Comparison of ENCODE assay signal across 9 mouse cellular contexts in the genomic region with DNA sequence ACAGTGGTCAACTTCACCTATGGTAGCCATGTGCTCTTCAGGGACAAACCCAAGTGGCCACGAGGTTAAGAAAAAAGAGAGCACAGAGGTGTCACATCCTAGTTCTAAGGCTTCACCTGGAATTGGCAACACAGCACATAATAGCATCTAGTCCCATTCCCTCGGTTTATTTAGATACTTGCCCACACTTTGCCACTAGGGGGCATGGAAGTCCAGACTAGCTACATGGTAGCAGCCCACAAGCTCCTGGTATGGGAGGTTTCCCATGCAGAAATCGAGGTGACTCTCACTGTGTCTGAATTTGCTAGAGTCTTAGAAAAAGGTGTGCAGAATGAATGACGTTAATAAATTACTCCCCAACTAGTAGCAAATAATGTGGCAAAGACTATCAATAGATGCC. TPM values are rescaled to one million over a fixed set of nuclear protein-coding genes. Genes with fewer than 3 reads are reported as not detected.
DNase-seq lines count a peak whose midpoint lies in the region; ATAC-seq and TF ChIP-seq lines count a peak whose summit lies in the region.
"Had no signal": no experiment of that assay in that cellular context is flagged by ENCODE, and none has a peak within 500 bp of the region (broad histone marks: within the 10 kb centered on the region; RNA-seq: fewer than 3 reads in every experiment).

No protein-coding gene starts in this region.

- WGBS in midbrain, embryonic 11.5 days = 28% methylated on average over 4 of the region's 4 CpGs

- no peak overlapping the region for H3K27ac ChIP-seq in gastrocnemius, adult 2 months
- H3K27ac ChIP-seq in midbrain, embryonic 11.5 days (ENCODE audit: low read depth, low read length) = no peak overlapping the region

- no peaks in the 10 kb centered on the region for H3K4me1 ChIP-seq in midbrain, embryonic 11.5 days (ENCODE audit: control insufficient read depth, insufficient read depth, low read length)

- H3K4me2 ChIP-seq in midbrain, embryonic 11.5 days = no peak overlapping the region

- H3K36me3 ChIP-seq in midbrain, embryonic 11.5 days (ENCODE audit: control insufficient read depth, insufficient read depth, low read length) = no peaks in the 10 kb centered on the region

- no peaks in the 10 kb centered on the region for H3K9me3 ChIP-seq in midbrain, embryonic 11.5 days (ENCODE audit: control insufficient read depth, low read length)

- no peak overlapping the region for H3K4me3 ChIP-seq in gastrocnemius, adult 2 months
- no peak overlapping the region for H3K4me3 ChIP-seq in midbrain, embryonic 11.5 days (ENCODE audit: low read depth, low read length)
- H3K4me3 ChIP-seq: myocyte had no signal

- H3K27me3 ChIP-seq in midbrain, embryonic 11.5 days (ENCODE audit: control insufficient read depth, insufficient read depth, low read length) = no peaks in the 10 kb centered on the region

- ATAC-seq in midbrain, embryonic 11.5 days (ENCODE audit: low FRiP score) = no peak

- peak; percentile 74 for TF ChIP-seq CTCF in gastrocnemius, adult 2 months (IDR thresholded peaks at IDR 0.05)

- DNase-seq in urinary bladder, postnatal 14 days (ENCODE audit: low spot score) = peak; percentile 79
- no peak for DNase-seq in urinary bladder, adult 2 months (ENCODE audit: low spot score)
- DNase-seq in cerebellum, postnatal 36 days = peak; percentile 67 to 77
- peak; percentile 60 for DNase-seq in gastrocnemius, adult 2 months
- peak; percentile 64 for DNase-seq in kidney, adult 11 months
- peak; percentile 53 to 62 for DNase-seq in left cerebral cortex, postnatal 36 days (ENCODE audit: low spot score in 2 of 2)
- DNase-seq in midbrain, embryonic 11.5 days (ENCODE audit: low spot score, missing footprints) = peak; percentile 92
- peak; percentile 54 to 75 for DNase-seq in spleen, postnatal 4 days (ENCODE audit: low spot score in 2 of 2)

- no peak overlapping the region for H3K9ac ChIP-seq in midbrain, embryonic 11.5 days (ENCODE audit: low read length)

- intact Hi-C loops in gastrocnemius, adult 2 months (cut with DNase I) = loop anchor here (10.0 kb wide), 1 partner anchor 364 kb away; a partner anchor contains a TSS
- intact Hi-C loops in left cerebral cortex, postnatal 36 days (cut with DNase I) = no loop called here

RNA-seq across cellular contexts. Expression of a gene that starts 9.9 kb away (rescaled TPM):
- 8.7 and 10.7 TPM in 2 replicates for polyA plus RNA-seq in urinary bladder, adult 2 months (2012; rRNA removed)
- 1 to 10 TPM; 2.3 to 2.5 TPM for total RNA-seq in gastrocnemius, adult 2 months (2021)
- 10 to 100 TPM; 17.0 to 25.7 TPM for total RNA-seq in left cerebral cortex, postnatal 36 days (2021)
- polyA plus RNA-seq in midbrain, embryonic 11.5 days (2014; fragmentation: Nextera tagmentation; extraction: Ambion mirVana) = 71.6 and 75.5 TPM in 2 replicates

RNA-seq across cellular contexts. Expression of a gene that starts 24.3 kb away (rescaled TPM):
- 87.2 and 93.1 TPM in 2 replicates for polyA plus RNA-seq in urinary bladder, adult 2 months (2012; rRNA removed)
- total RNA-seq in gastrocnemius, adult 2 months (2021) = 10 to 100 TPM; 17.8 to 21.6 TPM
- total RNA-seq in left cerebral cortex, postnatal 36 days (2021) = 10 to 100 TPM; 85.7 to 93.9 TPM
- polyA plus RNA-seq in midbrain, embryonic 11.5 days (2014; fragmentation: Nextera tagmentation; extraction: Ambion mirVana) = 109 and 110 TPM in 2 replicates

RNA-seq across cellular contexts. Expression of a gene that starts 24.3 kb away (rescaled TPM):
- polyA plus RNA-seq in urinary bladder, adult 2 months (2012; rRNA removed) = 37.1 and 39.9 TPM in 2 replicates
- 10 to 100 TPM; 45.7 to 49.8 TPM for total RNA-seq in gastrocnemius, adult 2 months (2021)
- total RNA-seq in left cerebral cortex, postnatal 36 days (2021) = 10 to 100 TPM; 35.6 to 39.2 TPM
- polyA plus RNA-seq in midbrain, embryonic 11.5 days (2014; fragmentation: Nextera tagmentation; extraction: Ambion mirVana) = 76.7 and 83.1 TPM in 2 replicates

RNA-seq across cellular contexts. Expression of a gene that starts 48.5 kb away (rescaled TPM):
- 52.5 and 54.7 TPM in 2 replicates for polyA plus RNA-seq in urinary bladder, adult 2 months (2012; rRNA removed)
- total RNA-seq in gastrocnemius, adult 2 months (2021) = 100 to 1,000 TPM in 1 of 2 experiments, 10 to 100 TPM in 1; 98.0 to 113 TPM
- total RNA-seq in left cerebral cortex, postnatal 36 days (2021) = 100 to 1,000 TPM; 116 to 117 TPM
- polyA plus RNA-seq in midbrain, embryonic 11.5 days (2014; fragmentation: Nextera tagmentation; extraction: Ambion mirVana) = 135 and 139 TPM in 2 replicates

RNA-seq across cellular contexts. Expression of a gene that starts 48.5 kb away (rescaled TPM):
- polyA plus RNA-seq in urinary bladder, adult 2 months (2012; rRNA removed) = 28.8 and 41.2 TPM in 2 replicates
- total RNA-seq in gastrocnemius, adult 2 months (2021) = 10 to 100 TPM; 11.9 to 13.0 TPM
- 10 to 100 TPM; 38.0 to 44.6 TPM for total RNA-seq in left cerebral cortex, postnatal 36 days (2021)
- polyA plus RNA-seq in midbrain, embryonic 11.5 days (2014; fragmentation: Nextera tagmentation; extraction: Ambion mirVana) = 82.4 and 91.3 TPM in 2 replicates

Comparison
In these comparisons a context has a peak if more than half of its experiments do, and no peak if none do; other contexts are left out.
1. RNA of a gene that starts 9.9 kb away (total RNA-seq): 17.0 to 25.7 TPM in left cerebral cortex, postnatal 36 days; 2.3 to 2.5 TPM in gastrocnemius, adult 2 months; every median in the first group is over 4 times any median in the second.